Mouse (Mus musculus): ENCODE data around the gene Bicra. TPM values are rescaled to one million over a fixed set of nuclear protein-coding genes. Genes with fewer than 3 reads are reported as not detected.

Gene Bicra
- polyA plus RNA-seq, 1 experiment from 2014 or later, result 4.9 TPM

GRCm38 (mm10) chr7:15929910-15930309 is 117.8 kb downstream of the Bicra start:
- ATAC-seq (replicated peaks; ENCODE audit: insufficient number of reproducible peaks, low FRiP score, low TSS enrichment), result peak; percentile 47; the same call in 1 of the 2 replicates
- no peaks in the 10 kb centered on the region for H3K27me3 ChIP-seq (ENCODE audit: control insufficient read depth, insufficient read depth, low read length)
- H3K4me3 ChIP-seq (ENCODE audit: low read depth, low read length), result no peak overlapping the region
- H3K9ac ChIP-seq (ENCODE audit: low read depth, low read length), result no peak overlapping the region
- H3K36me3 ChIP-seq (ENCODE audit: control insufficient read depth, insufficient read depth, low read length), result no peaks in the 10 kb centered on the region; the same call in 1 of the 2 replicates
- no peaks in the 10 kb centered on the region for H3K9me3 ChIP-seq (replicated peaks; ENCODE audit: control insufficient read depth, low read length)
- H3K27ac ChIP-seq (ENCODE audit: low read depth, low read length), result no peak overlapping the region
- H3K4me2 ChIP-seq, result no peak overlapping the region
- WGBS (ENCODE audit: insufficient replicate concordance), result 29% methylated on average over 4 of the region's 4 CpGs
- no peaks in the 10 kb centered on the region; the same call in 1 of the 2 replicates for H3K4me1 ChIP-seq (ENCODE audit: control insufficient read depth, insufficient read depth, low read length)

- peak within 1 kb of the TSS; percentile 87 for H3K4me2 ChIP-seq
- H3K9me3 ChIP-seq (replicated peaks; ENCODE audit: control insufficient read depth, low read length), result no peaks in the 10 kb centered on the region
- H3K9ac ChIP-seq (ENCODE audit: low read depth, low read length), result peak within 1 kb of the TSS; percentile 89
- no peaks in the 10 kb centered on the region for H3K27me3 ChIP-seq (ENCODE audit: control insufficient read depth, insufficient read depth, low read length)
- WGBS (ENCODE audit: insufficient replicate concordance), result under 1% methylated on average over 33 of the region's 33 CpGs
- H3K4me3 ChIP-seq (ENCODE audit: low read depth, low read length), result peak within 1 kb of the TSS; percentile 81
- peak; percentile 91 for ATAC-seq (replicated peaks; ENCODE audit: insufficient number of reproducible peaks, low FRiP score, low TSS enrichment)
- H3K27ac ChIP-seq (ENCODE audit: low read depth, low read length), result peak within 1 kb of the TSS; percentile 81
- H3K4me1 ChIP-seq (ENCODE audit: control insufficient read depth, insufficient read depth, low read length), result peaks cover 14% of the 10 kb centered on the region
- H3K36me3 ChIP-seq (ENCODE audit: control insufficient read depth, insufficient read depth, low read length), result peaks cover 19% of the 10 kb centered on the region
Measured at GRCm38 (mm10) chr7:15922220-15922773, 125.4 kb downstream of the Bicra start, which contains the start of gene Selenow. TSS of gene Selenow (minus strand) at chr7:15922402.

GRCm38 (mm10) chr7:15921796-15922195 is 125.9 kb downstream of the Bicra start:
- Histone ChIP-seq H3K9me3 (replicated peaks; ENCODE audit: control insufficient read depth, low read length) (no peaks in the 10 kb centered on the region), H3K4me2 (peak overlapping the region; percentile 87), H3K4me3 (ENCODE audit: low read depth, low read length) (peak overlapping the region; percentile 81), H3K27ac (ENCODE audit: low read depth, low read length) (peak overlapping the region; percentile 81), H3K27me3 (ENCODE audit: control insufficient read depth, insufficient read depth, low read length) (no peaks in the 10 kb centered on the region), H3K4me1 (ENCODE audit: control insufficient read depth, insufficient read depth, low read length) (peaks cover 14% of the 10 kb centered on the region), H3K9ac (ENCODE audit: low read depth, low read length) (peak overlapping the region; percentile 89), H3K36me3 (ENCODE audit: control insufficient read depth, insufficient read depth, low read length) (peaks cover 23% of the 10 kb centered on the region)
- peak; percentile 62 for ATAC-seq (replicated peaks; ENCODE audit: insufficient number of reproducible peaks, low FRiP score, low TSS enrichment)
- 2% methylated on average over 10 of the region's 10 CpGs for WGBS (ENCODE audit: insufficient replicate concordance)

Other genes with a start within 250 kb of the Bicra start
- not detected in 2 replicates for gene Obox6, start 208.2 kb downstream of the Bicra start, polyA plus RNA-seq (2014; fragmentation: Nextera tagmentation; extraction: Ambion mirVana)
- not detected in 2 replicates for gene Crx, start 168.0 kb downstream of the Bicra start, polyA plus RNA-seq (2014; fragmentation: Nextera tagmentation; extraction: Ambion mirVana)
- gene Crxos, start 165.3 kb downstream of the Bicra start, polyA plus RNA-seq (2014; fragmentation: Nextera tagmentation; extraction: Ambion mirVana), result not detected in 2 replicates
- 726 and 772 TPM in 2 replicates for gene Selenow, start 125.5 kb downstream of the Bicra start, polyA plus RNA-seq (2014; fragmentation: Nextera tagmentation; extraction: Ambion mirVana)
- gene Nop53, start 101.8 kb downstream of the Bicra start, polyA plus RNA-seq (2014; fragmentation: Nextera tagmentation; extraction: Ambion mirVana), result 130 and 137 TPM in 2 replicates
- 16.3 and 23.4 TPM in 2 replicates for gene Ehd2, start 80.4 kb downstream of the Bicra start, polyA plus RNA-seq (2014; fragmentation: Nextera tagmentation; extraction: Ambion mirVana)
- gene Zfp541, start 13.9 kb upstream of the Bicra start, polyA plus RNA-seq (2014; fragmentation: Nextera tagmentation; extraction: Ambion mirVana), result not detected in 2 replicates
- 158 and 168 TPM in 2 replicates for gene Napa, start 50.5 kb upstream of the Bicra start, polyA plus RNA-seq (2014; fragmentation: Nextera tagmentation; extraction: Ambion mirVana)
- gene Kptn, start 72.0 kb upstream of the Bicra start, polyA plus RNA-seq (2014; fragmentation: Nextera tagmentation; extraction: Ambion mirVana), result 26.4 and 29.5 TPM in 2 replicates
- gene Slc8a2, start 81.9 kb upstream of the Bicra start, polyA plus RNA-seq (2014; fragmentation: Nextera tagmentation; extraction: Ambion mirVana), result 0.11 and 0.17 TPM in 2 replicates
- gene Meis3, start 127.2 kb upstream of the Bicra start, polyA plus RNA-seq (2014; fragmentation: Nextera tagmentation; extraction: Ambion mirVana), result 19.7 and 22.8 TPM in 2 replicates
- 7.4 and 7.8 TPM in 2 replicates for gene Dhx34, start 174.1 kb upstream of the Bicra start, polyA plus RNA-seq (2014; fragmentation: Nextera tagmentation; extraction: Ambion mirVana)
- gene C5ar2, start 196.2 kb upstream of the Bicra start, polyA plus RNA-seq (2014; fragmentation: Nextera tagmentation; extraction: Ambion mirVana), result 0.21 and 0.34 TPM in 2 replicates
- gene C5ar1, start 211.6 kb upstream of the Bicra start, polyA plus RNA-seq (2014; fragmentation: Nextera tagmentation; extraction: Ambion mirVana), result 0.74 and 1.5 TPM in 2 replicates
- gene Inafm1, start 225.7 kb upstream of the Bicra start, polyA plus RNA-seq (2014; fragmentation: Nextera tagmentation; extraction: Ambion mirVana), result 6.6 and 6.7 TPM in 2 replicates
- gene Ccdc9, start 238.9 kb upstream of the Bicra start, polyA plus RNA-seq (2014; fragmentation: Nextera tagmentation; extraction: Ambion mirVana), result 11.3 and 16.4 TPM in 2 replicates